Mouse (Mus musculus): ENCODE measurements around the gene Ccdc154.
"Not testable (repeated sequence)": the region's sequence is repeated elsewhere in the genome, so short reads cannot be mapped to it uniquely, and the experiment has no call there.

The Ccdc154 gene

GRCm38 (mm10) chr17:25162161-25162560, at the start of gene Ccdc154:
TSS of gene Ccdc154 (plus strand) at chr17:25162461.
- DNase-seq (ENCODE audit: low spot score), result no peak

GRCm38 (mm10) chr17:25114908-25115645, 47.2 kb upstream of the Ccdc154 start:
- no peak for DNase-seq (ENCODE audit: low spot score)

- peak; percentile 91 for DNase-seq (ENCODE audit: low spot score)
Measured at GRCm38 (mm10) chr17:25115664-25116432, 46.4 kb upstream of the Ccdc154 start, which contains the start of gene Telo2. TSS of gene Telo2 (minus strand) at chr17:25115967.

GRCm38 (mm10) chr17:25117263-25117662, 45.0 kb upstream of the Ccdc154 start:
- no peak for DNase-seq (ENCODE audit: low spot score)

GRCm38 (mm10) chr17:25120406-25120805, 41.9 kb upstream of the Ccdc154 start, which contains the start of gene Ptx4:
TSS of gene Ptx4 (plus strand) at chr17:25120760.
- DNase-seq (ENCODE audit: low spot score), result no peak

GRCm38 (mm10) chr17:25123979-25124378, 38.3 kb upstream of the Ccdc154 start:
- DNase-seq (ENCODE audit: low spot score), result no peak

- DNase-seq (ENCODE audit: low spot score), result not testable (repeated sequence)
Measured at GRCm38 (mm10) chr17:25125442-25126060, 36.7 kb upstream of the Ccdc154 start.

- DNase-seq (ENCODE audit: low spot score), result no peak
Measured at GRCm38 (mm10) chr17:25127079-25127478, 35.2 kb upstream of the Ccdc154 start.

GRCm38 (mm10) chr17:25127681-25128080, 34.6 kb upstream of the Ccdc154 start:
- DNase-seq (ENCODE audit: low spot score), result no peak

GRCm38 (mm10) chr17:25130060-25130459, 32.2 kb upstream of the Ccdc154 start:
- DNase-seq (ENCODE audit: low spot score), result no peak

- peak; percentile 86 for DNase-seq (ENCODE audit: low spot score)
Measured at GRCm38 (mm10) chr17:25133275-25133698, 29.0 kb upstream of the Ccdc154 start, which contains the start of gene Clcn7. TSS of gene Clcn7 (plus strand) at chr17:25133391.

GRCm38 (mm10) chr17:25135622-25136021, 26.6 kb upstream of the Ccdc154 start:
- DNase-seq (ENCODE audit: low spot score), result no peak

- no peak for DNase-seq (ENCODE audit: low spot score)
Measured at GRCm38 (mm10) chr17:25138803-25139202, 23.5 kb upstream of the Ccdc154 start.

GRCm38 (mm10) chr17:25139960-25140359, 22.3 kb upstream of the Ccdc154 start:
- no peak for DNase-seq (ENCODE audit: low spot score)

GRCm38 (mm10) chr17:25163387-25163786, 1.1 kb downstream of the Ccdc154 start:
- no peak for DNase-seq (ENCODE audit: low spot score)

- no peak for DNase-seq (ENCODE audit: low spot score)
Measured at GRCm38 (mm10) chr17:25164770-25165169, 2.5 kb downstream of the Ccdc154 start.

GRCm38 (mm10) chr17:25165970-25166671, 3.9 kb downstream of the Ccdc154 start:
- DNase-seq (ENCODE audit: low spot score), result no peak

- DNase-seq (ENCODE audit: low spot score), result no peak
Measured at GRCm38 (mm10) chr17:25169706-25170105, 7.4 kb downstream of the Ccdc154 start.

GRCm38 (mm10) chr17:25172558-25172957, 10.3 kb downstream of the Ccdc154 start:
- no peak for DNase-seq (ENCODE audit: low spot score)

- DNase-seq (ENCODE audit: low spot score), result no peak
Measured at GRCm38 (mm10) chr17:25175411-25175810, 13.2 kb downstream of the Ccdc154 start, which contains the start of gene Gm38655. TSS of gene Gm38655 (minus strand) at chr17:25175471.

GRCm38 (mm10) chr17:25183232-25183631, 21.0 kb downstream of the Ccdc154 start:
- no peak for DNase-seq (ENCODE audit: low spot score)
